Mouse (Mus musculus): Measurements from ENCODE around the gene Tspan5. TPM values are rescaled to one million over a fixed set of nuclear protein-coding genes. Genes with fewer than 3 reads are reported as not detected.

Gene Tspan5
- polyA plus RNA-seq, 1 experiment from 2014 or later = 2.6 TPM

DNA sequence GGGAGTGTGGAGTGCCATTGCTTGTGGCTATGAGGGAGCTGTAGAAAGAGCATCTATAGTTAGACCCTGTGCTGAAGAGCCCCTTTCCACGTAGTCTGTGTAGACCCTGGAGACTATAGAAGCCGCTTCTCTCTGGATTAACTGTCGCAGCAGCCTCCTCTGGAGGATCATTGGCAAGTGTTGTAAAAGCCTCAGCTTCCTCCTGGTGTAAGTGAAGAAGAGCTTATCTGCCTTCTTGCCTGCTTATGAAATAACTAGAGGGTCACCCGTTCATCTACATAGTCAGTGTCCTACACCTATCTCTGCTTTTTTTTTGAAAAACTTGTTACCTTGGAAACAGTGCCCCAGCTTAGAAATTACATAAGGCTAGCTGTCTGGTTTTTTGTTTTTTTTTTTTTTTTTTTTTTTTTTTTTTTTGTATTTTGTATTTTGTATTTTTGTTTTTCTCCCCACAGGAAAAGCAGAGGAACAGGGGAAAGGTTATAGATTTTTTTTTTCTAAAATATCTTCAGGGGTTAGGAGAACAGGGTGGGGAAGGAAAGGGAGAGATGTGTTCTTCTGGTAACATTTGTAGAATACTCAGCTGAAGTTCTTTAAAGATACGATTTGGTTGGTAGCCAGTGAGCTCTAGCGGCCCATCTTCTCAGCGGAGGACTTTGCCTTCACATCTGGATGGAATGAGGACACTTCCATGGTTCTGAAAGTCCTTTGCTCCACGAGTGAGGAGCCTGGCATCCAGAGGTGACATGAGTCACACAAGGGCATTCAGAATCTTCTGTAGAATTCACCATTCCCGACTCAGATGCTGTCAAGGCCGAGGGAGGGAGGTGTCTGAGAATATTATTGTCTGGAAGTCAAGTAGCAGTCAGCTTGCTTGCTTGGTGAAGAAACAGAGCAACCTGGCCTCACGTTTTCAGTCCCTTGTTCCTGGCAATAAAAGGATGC lies 62.4 kb downstream of the Tspan5 start:
- H3K4me2 ChIP-seq (ENCODE audit: low read depth, low read length) = no peak overlapping the region
- no peaks in the 10 kb centered on the region for H3K27me3 ChIP-seq (ENCODE audit: control insufficient read depth, insufficient read depth, low read depth, low read length)
- H3K36me3 ChIP-seq (ENCODE audit: control insufficient read depth, insufficient read depth) = no peaks in the 10 kb centered on the region
- ATAC-seq (ENCODE audit: low read depth) = no peak
- H3K4me1 ChIP-seq (ENCODE audit: control insufficient read depth, low read depth, low read length) = no peaks in the 10 kb centered on the region
- no peak overlapping the region for H3K27ac ChIP-seq (ENCODE audit: low read length)
- 64% methylated on average over 11 of the region's 11 CpGs for WGBS (ENCODE audit: insufficient replicate concordance)
- H3K9me3 ChIP-seq (replicated peaks; ENCODE audit: control insufficient read depth, low read length) = no peaks in the 10 kb centered on the region
- no peak overlapping the region for H3K9ac ChIP-seq (ENCODE audit: low read depth, low read length)
- H3K4me3 ChIP-seq (ENCODE audit: low read depth, low read length) = no peak overlapping the region

DNA sequence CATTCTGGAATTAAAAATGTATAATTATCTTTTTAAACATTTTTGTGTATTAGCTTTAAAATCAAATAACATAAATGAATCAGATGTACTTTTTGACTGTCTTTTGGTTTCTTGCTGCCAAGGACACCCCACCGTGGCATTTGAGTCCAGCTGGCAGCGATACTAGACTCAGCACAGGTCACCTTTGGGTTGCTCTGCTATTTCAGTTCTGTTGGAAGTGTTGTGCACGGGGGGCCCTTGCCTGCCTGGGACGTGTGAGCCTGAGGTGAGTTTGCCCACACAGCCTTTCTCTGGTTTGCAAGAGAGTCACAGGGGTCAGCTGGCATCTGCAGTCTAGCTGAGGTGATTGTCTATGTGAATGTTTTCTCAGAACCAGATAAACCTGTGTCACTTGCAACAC lies 65.8 kb downstream of the Tspan5 start:
- no peak overlapping the region for H3K9ac ChIP-seq (ENCODE audit: low read depth, low read length)
- H3K27ac ChIP-seq (ENCODE audit: low read length) = no peak overlapping the region
- H3K4me3 ChIP-seq (ENCODE audit: low read depth, low read length) = no peak overlapping the region
- H3K27me3 ChIP-seq (ENCODE audit: control insufficient read depth, insufficient read depth, low read depth, low read length) = no peaks in the 10 kb centered on the region
- WGBS (ENCODE audit: insufficient replicate concordance) = 67% methylated on average over 4 of the region's 4 CpGs
- H3K9me3 ChIP-seq (replicated peaks; ENCODE audit: control insufficient read depth, low read length) = no peaks in the 10 kb centered on the region
- no peaks in the 10 kb centered on the region for H3K36me3 ChIP-seq (ENCODE audit: control insufficient read depth, insufficient read depth)
- H3K4me2 ChIP-seq (ENCODE audit: low read depth, low read length) = no peak overlapping the region
- no peak for ATAC-seq (ENCODE audit: low read depth)
- no peaks in the 10 kb centered on the region for H3K4me1 ChIP-seq (ENCODE audit: control insufficient read depth, low read depth, low read length)

- no peaks in the 10 kb centered on the region for H3K4me1 ChIP-seq (ENCODE audit: control insufficient read depth, low read depth, low read length)
- H3K27ac ChIP-seq (ENCODE audit: low read length) = no peak overlapping the region
- WGBS (ENCODE audit: insufficient replicate concordance) = 73% methylated on average over 8 of the region's 8 CpGs
- H3K9me3 ChIP-seq (replicated peaks; ENCODE audit: control insufficient read depth, low read length) = no peaks in the 10 kb centered on the region
- no peaks in the 10 kb centered on the region for H3K36me3 ChIP-seq (ENCODE audit: control insufficient read depth, insufficient read depth)
- H3K9ac ChIP-seq (ENCODE audit: low read depth, low read length) = no peak overlapping the region
- H3K4me3 ChIP-seq (ENCODE audit: low read depth, low read length) = no peak overlapping the region
- H3K27me3 ChIP-seq (ENCODE audit: control insufficient read depth, insufficient read depth, low read depth, low read length) = no peaks in the 10 kb centered on the region
- H3K4me2 ChIP-seq (ENCODE audit: low read depth, low read length) = no peak overlapping the region
- no peak for ATAC-seq (ENCODE audit: low read depth)
Observed at GRCm38 (mm10) chr3:138809509-138809908, 67.5 kb downstream of the Tspan5 start.

- Histone ChIP-seq H3K27me3 (ENCODE audit: control insufficient read depth, insufficient read depth, low read depth, low read length) (no peaks in the 10 kb centered on the region), H3K4me3 (ENCODE audit: low read depth, low read length) (no peak overlapping the region), H3K9ac (ENCODE audit: low read depth, low read length) (no peak overlapping the region), H3K27ac (ENCODE audit: low read length) (no peak overlapping the region), H3K36me3 (ENCODE audit: control insufficient read depth, insufficient read depth) (no peaks in the 10 kb centered on the region), H3K9me3 (replicated peaks; ENCODE audit: control insufficient read depth, low read length) (no peaks in the 10 kb centered on the region), H3K4me2 (ENCODE audit: low read depth, low read length) (no peak overlapping the region), H3K4me1 (ENCODE audit: control insufficient read depth, low read depth, low read length) (no peaks in the 10 kb centered on the region)
- WGBS (ENCODE audit: insufficient replicate concordance) = 53% methylated on average over 3 of the region's 3 CpGs
- ATAC-seq (ENCODE audit: low read depth) = no peak
Observed at GRCm38 (mm10) chr3:138812565-138812964, 70.6 kb downstream of the Tspan5 start.

DNA sequence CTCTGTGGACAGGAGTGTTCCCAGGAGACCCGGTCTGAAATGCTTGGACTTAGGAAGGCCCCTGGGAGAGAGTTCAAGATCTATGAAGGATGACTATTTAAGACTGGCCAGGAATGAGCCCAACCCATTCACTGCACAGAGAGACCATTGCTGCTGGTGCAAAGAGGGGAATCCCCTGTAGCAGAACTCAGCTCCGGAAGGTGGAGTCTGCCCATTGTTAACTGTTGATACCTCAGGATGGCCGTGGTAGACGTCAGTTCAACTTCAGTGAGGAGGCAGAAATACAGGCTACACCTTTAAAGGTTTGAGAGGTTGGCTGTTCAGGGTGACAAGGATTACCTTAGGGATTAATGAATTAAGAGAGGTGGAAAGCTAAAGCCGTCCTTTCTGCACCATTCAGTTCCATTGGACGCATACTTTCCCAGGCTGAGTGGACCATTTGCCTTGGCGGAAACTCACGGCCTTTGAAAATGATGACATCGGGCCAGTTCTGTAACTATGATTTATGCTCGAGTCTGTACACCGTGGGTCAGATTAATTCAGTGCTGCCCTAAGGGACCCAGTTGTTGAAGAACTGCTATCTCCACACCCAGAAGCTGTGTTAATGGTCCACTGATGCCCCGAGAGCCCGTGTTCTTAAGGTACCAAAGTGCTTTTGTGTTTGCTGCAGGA lies 71.3 kb downstream of the Tspan5 start:
- 69% methylated on average over 13 of the region's 13 CpGs for WGBS (ENCODE audit: insufficient replicate concordance)
- H3K27ac ChIP-seq (ENCODE audit: low read length) = no peak overlapping the region
- no peak overlapping the region for H3K9ac ChIP-seq (ENCODE audit: low read depth, low read length)
- H3K4me2 ChIP-seq (ENCODE audit: low read depth, low read length) = no peak overlapping the region
- no peaks in the 10 kb centered on the region for H3K4me1 ChIP-seq (ENCODE audit: control insufficient read depth, low read depth, low read length)
- H3K27me3 ChIP-seq (ENCODE audit: control insufficient read depth, insufficient read depth, low read depth, low read length) = no peaks in the 10 kb centered on the region
- no peaks in the 10 kb centered on the region for H3K36me3 ChIP-seq (ENCODE audit: control insufficient read depth, insufficient read depth)
- no peaks in the 10 kb centered on the region for H3K9me3 ChIP-seq (replicated peaks; ENCODE audit: control insufficient read depth, low read length)
- no peak overlapping the region for H3K4me3 ChIP-seq (ENCODE audit: low read depth, low read length)
- ATAC-seq (ENCODE audit: low read depth) = no peak

- Histone ChIP-seq H3K27me3 (ENCODE audit: control insufficient read depth, insufficient read depth, low read depth, low read length) (no peaks in the 10 kb centered on the region), H3K4me1 (ENCODE audit: control insufficient read depth, low read depth, low read length) (no peaks in the 10 kb centered on the region), H3K9ac (ENCODE audit: low read depth, low read length) (no peak overlapping the region), H3K9me3 (replicated peaks; ENCODE audit: control insufficient read depth, low read length) (no peaks in the 10 kb centered on the region), H3K36me3 (ENCODE audit: control insufficient read depth, insufficient read depth) (no peaks in the 10 kb centered on the region), H3K27ac (ENCODE audit: low read length) (no peak overlapping the region), H3K4me2 (ENCODE audit: low read depth, low read length) (no peak overlapping the region), H3K4me3 (ENCODE audit: low read depth, low read length) (no peak overlapping the region)
- no peak for ATAC-seq (ENCODE audit: low read depth)
- 68% methylated on average over 5 of the region's 5 CpGs for WGBS (ENCODE audit: insufficient replicate concordance)
Observed at GRCm38 (mm10) chr3:138814457-138814856, 72.5 kb downstream of the Tspan5 start.

- no peaks in the 10 kb centered on the region for H3K36me3 ChIP-seq (ENCODE audit: control insufficient read depth, insufficient read depth)
- H3K4me3 ChIP-seq (ENCODE audit: low read depth, low read length) = no peak overlapping the region
Observed at GRCm38 (mm10) chr3:138815127-138815837, 73.3 kb downstream of the Tspan5 start.

GRCm38 (mm10) chr3:138816888-138817656 lies 75.1 kb downstream of the Tspan5 start:
- Histone ChIP-seq H3K4me1 (ENCODE audit: control insufficient read depth, low read depth, low read length) (no peaks in the 10 kb centered on the region), H3K9ac (ENCODE audit: low read depth, low read length) (no peak overlapping the region), H3K9me3 (replicated peaks; ENCODE audit: control insufficient read depth, low read length) (no peaks in the 10 kb centered on the region), H3K27ac (ENCODE audit: low read length) (no peak overlapping the region), H3K36me3 (ENCODE audit: control insufficient read depth, insufficient read depth) (no peaks in the 10 kb centered on the region), H3K4me3 (ENCODE audit: low read depth, low read length) (no peak overlapping the region), H3K4me2 (ENCODE audit: low read depth, low read length) (no peak overlapping the region), H3K27me3 (ENCODE audit: control insufficient read depth, insufficient read depth, low read depth, low read length) (no peaks in the 10 kb centered on the region)
- 52% methylated on average over 5 of the region's 5 CpGs for WGBS (ENCODE audit: insufficient replicate concordance)
- no peak for ATAC-seq (ENCODE audit: low read depth)

More at GRCm38 (mm10) chr3:138815127-138815837, 73.3 kb downstream of the Tspan5 start:
- WGBS (ENCODE audit: insufficient replicate concordance) = 44% methylated on average over 7 of the region's 7 CpGs
- Histone ChIP-seq H3K9me3 (replicated peaks; ENCODE audit: control insufficient read depth, low read length) (no peaks in the 10 kb centered on the region), H3K4me2 (ENCODE audit: low read depth, low read length) (no peak overlapping the region), H3K27ac (ENCODE audit: low read length) (no peak overlapping the region), H3K4me1 (ENCODE audit: control insufficient read depth, low read depth, low read length) (no peaks in the 10 kb centered on the region), H3K27me3 (ENCODE audit: control insufficient read depth, insufficient read depth, low read depth, low read length) (no peaks in the 10 kb centered on the region), H3K9ac (ENCODE audit: low read depth, low read length) (no peak overlapping the region)
- no peak for ATAC-seq (ENCODE audit: low read depth)
